Mouse (Mus musculus) heart, adult 2 months (tissue): ENCODE data around the gene Smim1.
A peak's percentile ranks its signal among the peaks of the same experiment; 100 is the strongest.

Experiments used
- CTCF ChIP-seq: fragments of 200-600 bp; IDR thresholded peaks from 2 replicates; pipeline ENCODE4 v1.8.1; 2022; ENCODE audit warnings: antibody characterized with exemption, mild to moderate bottlenecking, moderate library complexity
- POLR2A ChIP-seq: fragments of 200-500 bp; IDR thresholded peaks from 2 replicates; pipeline ENCODE4 v1.6.1; 2011; ENCODE audit warnings: mild to moderate bottlenecking, low read depth, low read length, control low read depth; ENCODE audit not compliant: insufficient read depth

- TF ChIP-seq CTCF (0 out of 2 replicates have a peak, but pooled peaks have one; percentile 8), POLR2A (no peak)
Measured at GRCm38 (mm10) chr4:154053065-154053464, 27.0 kb upstream of the Smim1 start.
